Mouse (Mus musculus) embryonic facial prominence, embryonic 14.5 days (tissue): ENCODE measurements around the gene Tmem101. TPM values are rescaled to one million over a fixed set of nuclear protein-coding genes. Genes with fewer than 3 reads are reported as not detected.
"Not testable (repeated sequence)": the region's sequence is repeated elsewhere in the genome, so short reads cannot be mapped to it uniquely, and the experiment has no call there.

Source experiments
- ATAC-seq: fragments of 200-750 bp; cut with Nextera tagmentation; 2 replicates; pipeline ENCODE4 v1.8.0; 2017; ENCODE audit warnings: low read depth, moderate number of reproducible peaks, moderate TSS enrichment
- DNase-seq: peaks from one replicate; pipeline ENCODE4 v3.0.0-alpha.2; 2015; ENCODE audit warnings: low spot score
- H3K27ac ChIP-seq: fragments of 300-500 bp; sonication (generic); replicated peaks from 2 replicates; pipeline ENCODE4 v1.5.1; 2014; ENCODE audit warnings: low read depth, mild to moderate bottlenecking, low read length, moderate library complexity
- H3K27me3 ChIP-seq: fragments of 300-500 bp; sonication (generic); replicated peaks from 2 replicates; pipeline ENCODE4 v1.6.1; 2014; ENCODE audit warnings: low read length; ENCODE audit not compliant: control insufficient read depth, insufficient read depth
- H3K36me3 ChIP-seq: fragments of 300-500 bp; sonication (generic); 2 replicates; pipeline ENCODE4 v1.6.1; 2014; ENCODE audit warnings: low read length, mixed read lengths; ENCODE audit not compliant: control insufficient read depth, insufficient read depth
- H3K4me1 ChIP-seq: fragments of 300-500 bp; sonication (generic); 2 replicates; pipeline ENCODE4 v1.6.1; 2014; ENCODE audit warnings: antibody characterized with exemption, low read length; ENCODE audit not compliant: control insufficient read depth, insufficient read depth
- H3K4me2 ChIP-seq: fragments of 300-500 bp; sonication (generic); 2 replicates; pipeline ENCODE4 v1.6.1; 2014; ENCODE audit warnings: low read depth, mild to moderate bottlenecking, low read length, moderate library complexity, mixed read lengths
- H3K4me3 ChIP-seq: fragments of 300-500 bp; sonication (generic); 2 replicates; pipeline ENCODE4 v1.5.1; 2014; ENCODE audit warnings: low read depth, mild to moderate bottlenecking, low read length
- H3K9ac ChIP-seq: fragments of 300-500 bp; sonication (generic); 2 replicates; pipeline ENCODE4 v1.6.1; 2014; ENCODE audit warnings: low read depth, mild to moderate bottlenecking, low read length, moderate library complexity, mixed read lengths
- H3K9me3 ChIP-seq: fragments of 300-500 bp; sonication (generic); 2 replicates; pipeline ENCODE4 v1.6.1; 2016; ENCODE audit warnings: low read length; ENCODE audit not compliant: control insufficient read depth
- WGBS: fragments of 180-500 bp; shearing (Covaris S2); extraction: QIAGEN DNeasy Blood & Tissue Kit; methylation state at CpG from one replicate; pipeline ENCODE4 v1.1.7; 2014; 5-methylcytosine and 5-hydroxymethylcytosine counted together
- polyA plus RNA-seq: library from polyadenylated mRNA; unstranded; fragments of >200 nt; fragmentation: Nextera tagmentation; extraction: Ambion mirVana; gene quantifications from 2 replicates; pipeline ENCODE4 v1.2.1, GENCODE M21; 2014

Tmem101 gene
- polyA plus RNA-seq, 1 experiment from 2014 or later: 31.1 TPM

DNA sequence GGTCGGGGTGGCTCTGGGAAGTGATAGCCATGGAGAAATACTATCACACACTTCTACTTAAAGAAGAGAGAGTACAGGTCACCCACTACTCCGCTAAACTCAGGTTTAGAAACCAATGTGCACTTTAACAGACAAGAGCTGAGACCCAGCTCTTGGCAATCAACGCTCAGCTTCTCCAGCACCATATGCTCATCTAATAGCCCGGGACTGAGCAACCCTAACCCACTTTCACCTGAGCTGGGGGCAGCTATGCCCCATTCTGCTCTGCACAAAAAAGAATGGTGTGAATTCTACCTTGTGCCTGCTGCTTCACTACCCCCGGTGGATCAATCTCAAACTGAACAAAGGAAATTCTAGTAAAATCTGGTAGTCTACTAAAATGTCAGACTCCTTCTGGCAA, 11.3 kb upstream of the Tmem101 start:
- H3K4me1 ChIP-seq: no peaks in the 10 kb centered on the region
- H3K4me2 ChIP-seq: no peak overlapping the region
- H3K27ac ChIP-seq: no peak overlapping the region
- ATAC-seq: no peak
- H3K9me3 ChIP-seq: no peaks in the 10 kb centered on the region
- H3K36me3 ChIP-seq: peaks cover 72% of the 10 kb centered on the region
- no peaks in the 10 kb centered on the region for H3K27me3 ChIP-seq
- H3K4me3 ChIP-seq: no peak overlapping the region
- DNase-seq: no peak
- WGBS: 94% methylated on average over 5 of the region's 5 CpGs
- no peak overlapping the region for H3K9ac ChIP-seq

- no peak overlapping the region for H3K4me2 ChIP-seq
- H3K9me3 ChIP-seq: no peaks in the 10 kb centered on the region
- peak; percentile 44; the same call in 1 of the 2 replicates for ATAC-seq
- no peaks in the 10 kb centered on the region for H3K27me3 ChIP-seq
- H3K27ac ChIP-seq: no peak overlapping the region
- H3K36me3 ChIP-seq: peaks cover 84% of the 10 kb centered on the region
- H3K4me1 ChIP-seq: no peaks in the 10 kb centered on the region
- H3K9ac ChIP-seq: no peak overlapping the region
- H3K4me3 ChIP-seq: no peak overlapping the region
- 74% methylated on average over 6 of the region's 6 CpGs for WGBS
- peak; percentile 32 for DNase-seq
Measured at GRCm38 (mm10) chr11:102165971-102166722, 9.9 kb upstream of the Tmem101 start.

DNA sequence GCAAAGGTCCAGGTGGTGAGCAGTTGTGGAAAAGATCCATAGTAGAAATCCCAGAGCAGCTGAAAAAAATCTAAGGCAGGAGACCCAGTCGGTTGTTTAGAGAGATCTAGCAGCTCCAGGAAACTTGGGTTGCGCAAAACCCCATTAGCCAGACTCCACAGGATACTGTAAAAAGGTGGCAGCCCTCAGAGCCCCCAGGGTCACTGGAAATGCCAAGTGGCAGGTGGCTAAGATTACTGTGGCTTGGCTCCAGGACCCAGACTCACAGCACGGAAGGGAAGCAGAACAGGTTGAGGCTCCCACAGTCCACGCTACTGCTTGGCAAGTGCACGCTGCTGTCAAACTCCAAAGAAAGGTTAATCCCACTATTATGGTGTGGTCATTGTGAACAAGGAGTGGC, 3.6 kb upstream of the Tmem101 start:
- no peak overlapping the region for H3K4me3 ChIP-seq
- no peaks in the 10 kb centered on the region for H3K9me3 ChIP-seq
- DNase-seq (no peak), ATAC-seq (no peak)
- H3K4me1 ChIP-seq: peaks cover 7% of the 10 kb centered on the region; the same call in 1 of the 2 replicates
- H3K36me3 ChIP-seq: peaks cover 40% of the 10 kb centered on the region
- no peak overlapping the region for H3K9ac ChIP-seq
- 72% methylated on average over 5 of the region's 5 CpGs for WGBS
- H3K27me3 ChIP-seq: no peaks in the 10 kb centered on the region
- no peak overlapping the region for H3K27ac ChIP-seq
- H3K4me2 ChIP-seq: no peak overlapping the region

- not testable (repeated sequence) for H3K9ac ChIP-seq, H3K27me3 ChIP-seq, H3K27ac ChIP-seq, H3K4me3 ChIP-seq, H3K9me3 ChIP-seq, H3K4me2 ChIP-seq, ATAC-seq, DNase-seq, H3K4me1 ChIP-seq
- 81% methylated on average over 2 of the region's 2 CpGs for WGBS
- H3K36me3 ChIP-seq: peaks cover 28% of the 10 kb centered on the region
Measured at GRCm38 (mm10) chr11:102158024-102158423, 1.8 kb upstream of the Tmem101 start.

DNA sequence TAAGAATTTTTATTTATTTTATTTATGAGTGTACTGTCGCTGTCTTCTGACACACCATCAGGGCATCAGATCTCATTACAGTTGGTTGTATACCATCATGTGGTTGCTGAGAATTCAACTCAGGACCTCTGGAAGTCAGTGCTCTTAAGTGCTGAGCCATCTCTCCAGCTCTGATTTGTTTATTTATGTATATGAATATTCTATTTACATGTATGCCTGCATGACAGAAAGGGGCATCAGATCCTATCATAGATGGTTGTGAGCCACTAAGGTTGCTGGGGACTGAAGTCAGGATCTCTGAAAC, 534 bp upstream of the Tmem101 start:
- H3K9ac ChIP-seq: no peak overlapping the region
- peak overlapping the region; percentile 90 for H3K4me2 ChIP-seq
- ATAC-seq (no peak), DNase-seq (no peak)
- H3K4me1 ChIP-seq: peaks cover 7% of the 10 kb centered on the region; the same call in 1 of the 2 replicates
- no peak overlapping the region for H3K27ac ChIP-seq
- peaks cover 26% of the 10 kb centered on the region for H3K36me3 ChIP-seq
- no peak overlapping the region; the same call in 1 of the 2 replicates for H3K4me3 ChIP-seq
- H3K9me3 ChIP-seq: no peaks in the 10 kb centered on the region
- H3K27me3 ChIP-seq: no peaks in the 10 kb centered on the region
- WGBS: 9% methylated on average over 1 of the region's 1 CpGs

GRCm38 (mm10) chr11:102147213-102147989, 8.8 kb downstream of the Tmem101 start:
- peaks cover 3% of the 10 kb centered on the region for H3K36me3 ChIP-seq
- DNase-seq (no peak), ATAC-seq (no peak)
- peak overlapping the region; percentile 29 for H3K4me2 ChIP-seq
- H3K27me3 ChIP-seq: peaks cover 55% of the 10 kb centered on the region
- H3K9me3 ChIP-seq: no peaks in the 10 kb centered on the region
- no peak overlapping the region for H3K27ac ChIP-seq
- 11% methylated on average over 31 of the region's 34 CpGs for WGBS
- no peak overlapping the region for H3K9ac ChIP-seq
- no peaks in the 10 kb centered on the region for H3K4me1 ChIP-seq
- H3K4me3 ChIP-seq: peak overlapping the region; percentile 13; the same call in 1 of the 2 replicates

DNA sequence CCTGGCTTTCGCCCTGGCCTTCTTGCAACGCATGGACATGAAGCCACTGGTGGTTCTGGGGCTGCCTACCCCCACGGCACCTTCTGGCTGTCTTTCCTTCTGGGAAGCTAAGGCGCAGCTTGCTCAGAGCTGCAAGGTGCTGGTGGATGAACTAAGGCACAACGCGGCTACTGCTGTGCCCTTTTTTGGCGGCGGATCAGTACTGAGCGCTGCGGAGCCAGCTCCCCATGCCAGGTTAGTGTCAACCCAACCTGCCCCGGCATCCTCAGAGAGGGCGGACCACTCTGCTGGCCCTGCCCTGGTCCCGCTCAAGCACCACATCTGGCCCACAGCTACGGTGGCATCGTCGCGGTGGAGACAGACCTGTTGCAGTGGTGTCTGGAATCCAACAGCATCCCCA, 9.7 kb downstream of the Tmem101 start:
- 18% methylated on average over 14 of the region's 17 CpGs for WGBS
- ATAC-seq: no peak; the same call in 1 of the 2 replicates
- no peak for DNase-seq
- H3K9ac ChIP-seq: no peak overlapping the region
- H3K4me1 ChIP-seq: no peaks in the 10 kb centered on the region
- H3K9me3 ChIP-seq: no peaks in the 10 kb centered on the region
- H3K27ac ChIP-seq: no peak overlapping the region
- H3K27me3 ChIP-seq: peaks cover 55% of the 10 kb centered on the region
- H3K4me2 ChIP-seq: no peak overlapping the region
- H3K4me3 ChIP-seq: peak overlapping the region; percentile 1; the same call in 1 of the 2 replicates
- H3K36me3 ChIP-seq: no peaks in the 10 kb centered on the region

- H3K27ac ChIP-seq: no peak overlapping the region
- peak overlapping the region; percentile 45 for H3K4me2 ChIP-seq
- no peaks in the 10 kb centered on the region for H3K4me1 ChIP-seq
- H3K36me3 ChIP-seq: no peaks in the 10 kb centered on the region
- peaks cover 55% of the 10 kb centered on the region for H3K27me3 ChIP-seq
- no peak for DNase-seq
- no peak overlapping the region for H3K9ac ChIP-seq
- peak overlapping the region; percentile 33 for H3K4me3 ChIP-seq
- ATAC-seq: no peak
- WGBS: 4% methylated on average over 16 of the region's 16 CpGs
- H3K9me3 ChIP-seq: no peaks in the 10 kb centered on the region
Measured at GRCm38 (mm10) chr11:102146005-102146404, 10.2 kb downstream of the Tmem101 start.
